Mouse (Mus musculus) cortical plate, adult 2 months (tissue): ENCODE results near the gene Itfg2.

Experiments used
- CTCF ChIP-seq: fragments of 200-500 bp; IDR thresholded peaks from 2 replicates; pipeline ENCODE4 v1.5.1; 2011; ENCODE audit warnings: mild to moderate bottlenecking, control low read depth, low read length; ENCODE audit not compliant: insufficient read depth; ENCODE audit errors: extremely low read depth
- POLR2A ChIP-seq: fragments of 200-500 bp; IDR thresholded peaks from 2 replicates; pipeline ENCODE4 v1.6.1; 2011; ENCODE audit warnings: mild to moderate bottlenecking, low read length, control low read depth; ENCODE audit not compliant: insufficient read depth; ENCODE audit errors: extremely low read depth

- TF ChIP-seq POLR2A (no peak), CTCF (no peak)
Measured at GRCm38 (mm10) chr6:128460729-128461503, 36.2 kb upstream of the Itfg2 start.
